Mouse (Mus musculus): Measurements from ENCODE around the gene Maob.

DNA sequence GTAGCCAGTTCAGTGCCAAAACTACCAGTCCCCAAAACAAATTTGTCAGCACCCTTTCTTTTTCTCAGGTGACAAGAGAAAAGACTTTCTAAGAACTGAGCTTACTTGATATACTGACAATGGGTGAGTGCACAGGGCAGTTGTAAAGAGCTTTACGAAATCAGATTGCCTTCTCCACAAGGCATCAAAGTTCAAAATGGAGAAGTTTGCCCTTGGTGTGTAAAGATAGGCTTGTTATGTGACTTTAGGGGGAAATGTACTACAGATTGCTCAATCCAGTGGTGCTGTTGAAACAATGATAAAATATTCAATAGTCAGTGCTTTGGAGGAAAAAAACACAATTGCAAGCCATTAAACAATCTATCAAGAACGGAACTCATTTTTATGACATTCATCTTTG lies 24.3 kb upstream of the Maob start:
- TF ChIP-seq GABPA (IDR thresholded peaks at IDR 0.05; ENCODE audit: insufficient replicate concordance, low read depth, low read length) (no peak), ELF1 (IDR thresholded peaks at IDR 0.05; ENCODE audit: low read depth, low read length) (no peak), JUND (conservative IDR thresholded peaks at IDR 0.05; ENCODE audit: low read depth, low read length) (no peak), E2F4 (IDR thresholded peaks at IDR 0.05; ENCODE audit: insufficient replicate concordance, low read depth, low read length) (no peak), IRF4 (IDR thresholded peaks at IDR 0.05; ENCODE audit: low read depth, low read length) (no peak), CTCF (conservative IDR thresholded peaks at IDR 0.05 in 1 of 2, IDR thresholded peaks at IDR 0.05 in 1 of 2; ENCODE audit: low read depth in 2 of 2, low read length in 2 of 2) (no peak), POLR2A (IDR thresholded peaks at IDR 0.05; ENCODE audit: low read depth, low read length) (no peak), USF1 (IDR thresholded peaks at IDR 0.05; ENCODE audit: low read depth, low read length) (no peak), NELFE (IDR thresholded peaks at IDR 0.05; ENCODE audit: low read depth, low read length) (no peak), MXI1 (IDR thresholded peaks at IDR 0.05; ENCODE audit: low read depth, low read length) (no peak), JUN (IDR thresholded peaks at IDR 0.05; ENCODE audit: insufficient read depth, low read depth, low read length) (no peak), EP300 (IDR thresholded peaks at IDR 0.05; ENCODE audit: low read length) (no peak)

Measured in CH12.LX (cell line).